Mouse (Mus musculus) stomach, embryonic 14.5 days (tissue): Measurements from ENCODE around the gene 1700109H08Rik. TPM values are rescaled to one million over a fixed set of nuclear protein-coding genes. Genes with fewer than 3 reads are reported as not detected.
"Not testable (repeated sequence)": the region's sequence is repeated elsewhere in the genome, so short reads cannot be mapped to it uniquely, and the experiment has no call there.

ENCODE experiments used
- ATAC-seq: fragments of 200-750 bp; cut with Nextera tagmentation; 2 replicates; pipeline ENCODE4 v1.8.0; 2017; ENCODE audit warnings: low read depth, moderate TSS enrichment; ENCODE audit not compliant: insufficient number of reproducible peaks, insufficient read depth, low FRiP score
- H3K27ac ChIP-seq: fragments of 300-500 bp; sonication (generic); 2 replicates; pipeline ENCODE4 v1.5.1; 2014; ENCODE audit warnings: mild to moderate bottlenecking, low read length, moderate library complexity, mixed read lengths
- H3K27me3 ChIP-seq: fragments of 300-500 bp; sonication (generic); 2 replicates; pipeline ENCODE4 v1.6.1; 2014; ENCODE audit warnings: low read length, control low read depth, mixed read lengths; ENCODE audit not compliant: control insufficient read depth, insufficient read depth
- H3K36me3 ChIP-seq: fragments of 300-500 bp; sonication (generic); 2 replicates; pipeline ENCODE4 v1.6.1; 2014; ENCODE audit warnings: mild to moderate bottlenecking, control low read depth, low read length, moderate library complexity, mixed read lengths; ENCODE audit not compliant: control insufficient read depth, insufficient read depth
- H3K4me1 ChIP-seq: fragments of 300-500 bp; sonication (generic); 2 replicates; pipeline ENCODE4 v1.6.1; 2014; ENCODE audit warnings: low read length, control low read depth, mixed read lengths; ENCODE audit not compliant: control insufficient read depth, insufficient read depth
- H3K4me2 ChIP-seq: fragments of 300-500 bp; sonication (generic); replicated peaks from 2 replicates; pipeline ENCODE4 v1.6.1; 2014; ENCODE audit warnings: low read depth, low read length, control low read depth
- H3K4me3 ChIP-seq: fragments of 300-500 bp; sonication (generic); 2 replicates; pipeline ENCODE4 v1.5.1; 2014; ENCODE audit warnings: low read depth, low read length, control low read depth
- H3K9ac ChIP-seq: fragments of 300-500 bp; sonication (generic); replicated peaks from 2 replicates; pipeline ENCODE4 v1.6.1; 2014; ENCODE audit warnings: low read depth, mild to moderate bottlenecking, control low read depth, low read length, moderate library complexity, mixed read lengths
- H3K9me3 ChIP-seq: fragments of 300-500 bp; sonication (generic); 2 replicates; pipeline ENCODE4 v1.6.1; 2016; ENCODE audit warnings: low read depth, low read length, control low read depth; ENCODE audit not compliant: control insufficient read depth
- WGBS: fragments of 180-500 bp; shearing (Covaris S2); extraction: QIAGEN DNeasy Blood & Tissue Kit; methylation state at CpG from one replicate; pipeline ENCODE4 v1.1.7; 2014; 5-methylcytosine and 5-hydroxymethylcytosine counted together
- polyA plus RNA-seq: library from polyadenylated mRNA; unstranded; fragments of >200 nt; fragmentation: Nextera tagmentation; extraction: Ambion mirVana; gene quantifications from 2 replicates; pipeline ENCODE4 v1.2.1, GENCODE M21; 2014

1700109H08Rik gene
- polyA plus RNA-seq, 1 experiment from 2014 or later: 5.4 TPM

DNA sequence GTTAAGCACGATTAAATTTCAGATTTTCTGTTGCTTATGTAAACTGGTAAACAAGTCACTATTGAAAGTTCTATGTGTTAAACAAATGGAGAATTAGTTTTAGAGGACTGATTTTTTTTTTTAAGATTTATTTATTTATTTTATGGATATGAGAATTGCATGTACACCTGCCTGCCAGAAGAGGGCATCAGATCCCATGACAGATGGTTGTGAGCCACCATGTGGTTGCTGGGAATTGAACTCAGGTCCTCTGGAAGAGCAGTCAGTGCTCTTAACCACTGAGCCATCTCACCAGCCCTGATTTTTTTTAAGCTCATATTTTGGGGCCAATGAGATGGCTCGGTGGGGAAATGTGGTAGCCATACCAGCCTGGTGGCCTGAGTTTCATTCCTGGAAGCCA lies 40.5 kb downstream of the 1700109H08Rik start:
- H3K4me1 ChIP-seq, H3K36me3 ChIP-seq, ATAC-seq, H3K27me3 ChIP-seq, H3K9me3 ChIP-seq, H3K27ac ChIP-seq, H3K4me2 ChIP-seq, H3K4me3 ChIP-seq, H3K9ac ChIP-seq: not testable (repeated sequence)
- 92% methylated on average over 2 of the region's 2 CpGs for WGBS

GRCm38 (mm10) chr5:3620486-3620885 lies 49.1 kb downstream of the 1700109H08Rik start:
- H3K27ac ChIP-seq: no peak overlapping the region
- H3K4me3 ChIP-seq: no peak overlapping the region
- no peaks in the 10 kb centered on the region for H3K4me1 ChIP-seq
- H3K9me3 ChIP-seq: no peaks in the 10 kb centered on the region
- no peak overlapping the region for H3K9ac ChIP-seq
- H3K36me3 ChIP-seq: peaks cover 24% of the 10 kb centered on the region
- no peak for ATAC-seq
- H3K27me3 ChIP-seq: no peaks in the 10 kb centered on the region
- H3K4me2 ChIP-seq: no peak overlapping the region
- 83% methylated on average over 7 of the region's 7 CpGs for WGBS

DNA sequence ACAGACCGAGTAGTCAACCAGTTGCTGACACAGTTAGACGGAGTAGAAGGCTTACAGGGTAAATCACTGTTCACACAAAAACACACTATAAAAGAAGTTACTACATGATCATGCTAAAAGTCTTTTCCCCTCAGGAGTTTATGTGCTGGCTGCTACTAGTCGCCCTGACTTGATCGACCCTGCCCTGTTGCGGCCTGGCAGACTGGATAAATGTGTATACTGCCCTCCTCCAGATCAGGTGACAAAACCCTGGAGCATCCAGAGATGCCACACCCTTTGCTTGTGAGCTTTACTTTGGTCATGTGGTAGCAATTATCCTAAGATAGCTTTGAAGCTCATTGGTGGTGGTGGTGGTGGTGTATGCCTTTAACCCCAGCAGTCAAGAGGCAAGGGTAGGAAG lies 58.7 kb downstream of the 1700109H08Rik start:
- no peak for ATAC-seq
- Histone ChIP-seq H3K4me3 (no peak overlapping the region), H3K36me3 (peaks cover 8% of the 10 kb centered on the region), H3K9ac (no peak overlapping the region), H3K4me2 (no peak overlapping the region), H3K27ac (no peak overlapping the region), H3K27me3 (no peaks in the 10 kb centered on the region), H3K4me1 (no peaks in the 10 kb centered on the region), H3K9me3 (no peaks in the 10 kb centered on the region)
- 90% methylated on average over 5 of the region's 5 CpGs for WGBS

DNA sequence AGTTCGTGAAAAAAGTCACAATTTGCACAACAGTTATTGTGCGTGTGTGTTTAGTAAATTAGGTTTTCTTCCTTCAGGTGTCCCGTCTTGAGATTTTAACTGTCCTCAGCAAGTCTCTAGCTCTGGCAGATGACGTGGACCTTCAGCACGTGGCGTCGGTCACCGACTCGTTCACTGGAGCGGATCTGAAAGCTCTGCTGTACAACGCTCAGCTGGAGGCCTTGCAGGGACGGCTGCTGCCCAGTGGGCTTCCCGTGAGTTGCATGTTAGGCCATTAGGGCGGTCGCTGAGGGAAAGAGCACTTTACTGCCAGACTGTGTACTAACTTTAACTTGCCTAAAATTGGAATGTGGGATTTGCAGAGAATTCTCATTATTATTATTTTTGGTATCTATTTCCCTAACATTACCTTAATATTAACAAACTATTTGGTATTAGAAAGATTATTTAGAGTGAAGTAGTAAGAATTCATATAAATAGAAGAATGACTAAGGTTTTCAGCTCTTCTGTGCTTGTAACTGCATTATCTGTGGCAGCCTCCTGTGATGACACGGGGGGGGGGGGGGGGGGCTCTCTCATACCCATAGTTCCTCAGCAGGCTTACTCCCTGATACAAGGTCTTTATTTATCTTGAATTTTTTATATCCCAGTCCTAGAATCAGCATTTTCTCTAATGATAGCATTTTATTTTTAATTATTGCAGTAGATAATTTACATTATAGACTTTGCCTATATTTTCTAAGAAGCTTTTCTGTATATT lies 60.3 kb downstream of the 1700109H08Rik start:
- WGBS: 83% methylated on average over 16 of the region's 16 CpGs
- no peak for ATAC-seq
- peaks cover 4% of the 10 kb centered on the region for H3K36me3 ChIP-seq
- no peak overlapping the region for H3K9ac ChIP-seq
- no peaks in the 10 kb centered on the region for H3K4me1 ChIP-seq
- H3K4me2 ChIP-seq: no peak overlapping the region
- H3K9me3 ChIP-seq: no peaks in the 10 kb centered on the region
- H3K27ac ChIP-seq: no peak overlapping the region
- H3K27me3 ChIP-seq: no peaks in the 10 kb centered on the region
- no peak overlapping the region for H3K4me3 ChIP-seq

DNA sequence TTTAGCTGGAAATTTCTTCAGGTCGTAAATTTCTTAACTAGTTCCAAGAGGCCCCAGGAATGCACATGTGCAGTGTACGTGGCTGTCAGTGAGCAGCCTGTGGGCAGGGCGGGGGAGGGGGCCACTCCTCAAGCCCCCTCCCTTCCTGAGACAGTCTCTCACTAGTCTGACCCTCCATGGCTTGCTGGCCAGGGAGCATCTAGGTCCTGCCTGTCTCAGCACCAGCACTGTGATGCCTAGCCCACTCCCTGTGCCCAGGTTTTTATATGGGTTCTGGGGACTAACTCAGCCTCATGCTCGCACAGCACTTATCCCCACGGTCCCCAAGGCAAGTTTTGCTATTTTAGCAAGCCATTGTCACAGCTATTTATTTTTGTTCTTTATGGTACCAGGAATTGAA lies 60.9 kb downstream of the 1700109H08Rik start:
- Histone ChIP-seq H3K4me2 (no peak overlapping the region), H3K4me3 (no peak overlapping the region), H3K4me1 (no peaks in the 10 kb centered on the region), H3K9me3 (no peaks in the 10 kb centered on the region), H3K27ac (no peak overlapping the region), H3K9ac (no peak overlapping the region), H3K27me3 (no peaks in the 10 kb centered on the region), H3K36me3 (peaks cover 4% of the 10 kb centered on the region)
- ATAC-seq: no peak
- 79% methylated on average over 5 of the region's 5 CpGs for WGBS

GRCm38 (mm10) chr5:3633315-3633714 lies 61.9 kb downstream of the 1700109H08Rik start:
- no peaks in the 10 kb centered on the region for H3K27me3 ChIP-seq
- H3K4me3 ChIP-seq: no peak overlapping the region
- H3K9me3 ChIP-seq: no peaks in the 10 kb centered on the region
- no peak overlapping the region for H3K9ac ChIP-seq
- WGBS: 93% methylated on average over 13 of the region's 13 CpGs
- H3K4me2 ChIP-seq: no peak overlapping the region
- no peaks in the 10 kb centered on the region for H3K4me1 ChIP-seq
- no peak for ATAC-seq
- H3K27ac ChIP-seq: no peak overlapping the region
- peaks cover 4% of the 10 kb centered on the region for H3K36me3 ChIP-seq

- no peaks in the 10 kb centered on the region for H3K9me3 ChIP-seq
- H3K4me1 ChIP-seq: no peaks in the 10 kb centered on the region
- H3K27me3 ChIP-seq: no peaks in the 10 kb centered on the region
- H3K4me2 ChIP-seq: no peak overlapping the region
- no peak overlapping the region for H3K27ac ChIP-seq
- no peak overlapping the region for H3K4me3 ChIP-seq
- no peak for ATAC-seq
- H3K36me3 ChIP-seq: peaks cover 3% of the 10 kb centered on the region
- 67% methylated on average over 4 of the region's 4 CpGs for WGBS
- no peak overlapping the region for H3K9ac ChIP-seq
These were observed 62.6 kb downstream of the 1700109H08Rik start for GRCm38 (mm10) chr5:3633951-3634350.
